Comparison of ENCODE assay signal across 20 mouse cellular contexts in genomic region chr8:119085022-119085421, GRCm38 (mm10).
"Had no signal": no experiment of that assay in that cellular context is flagged by ENCODE, and none has a peak within 500 bp of the region (broad histone marks: within the 10 kb centered on the region; RNA-seq: fewer than 3 reads in every experiment).

No protein-coding gene starts in this region.

- H3K27me3 ChIP-seq: limb, embryonic 13.5 days; liver, embryonic 12.5 days; liver, embryonic 15.5 days; lung, embryonic 15.5 days; megakaryocyte, embryonic 14.5 days had no signal

- H3K36me3 ChIP-seq: limb, embryonic 10.5 days; limb, embryonic 13.5 days; liver, embryonic 12.5 days; liver, embryonic 15.5 days; lung, embryonic 15.5 days had no signal

- H3K9me3 ChIP-seq: limb, embryonic 10.5 days; limb, embryonic 13.5 days; liver, embryonic 15.5 days; lung, embryonic 15.5 days had no signal

- H3K4me1 ChIP-seq: limb, embryonic 10.5 days; limb, embryonic 13.5 days; liver, embryonic 12.5 days; liver, embryonic 15.5 days; lung, embryonic 15.5 days; megakaryocyte, embryonic 14.5 days had no signal

- ATAC-seq: intestine, postnatal 0 days; liver, embryonic 12.5 days; midbrain, embryonic 16.5 days had no signal

- H3K4me2 ChIP-seq: limb, embryonic 13.5 days; liver, embryonic 12.5 days; liver, embryonic 15.5 days; lung, embryonic 15.5 days; midbrain, embryonic 11.5 days had no signal

- H3K4me3 ChIP-seq: limb, embryonic 10.5 days; limb, embryonic 13.5 days; liver, embryonic 12.5 days; liver, embryonic 15.5 days; lung, embryonic 15.5 days had no signal

- H3K9ac ChIP-seq: limb, embryonic 13.5 days; liver, embryonic 12.5 days; liver, embryonic 15.5 days; lung, embryonic 15.5 days had no signal

- H3K27ac ChIP-seq: kidney, postnatal 0 days; limb, embryonic 10.5 days; limb, embryonic 13.5 days; liver, embryonic 12.5 days; liver, embryonic 15.5 days; lung, embryonic 15.5 days; stomach, postnatal 0 days had no signal

- DNase-seq: kidney, adult 2 months; kidney, postnatal 25 days; liver; lung, adult 18-20 months; lung, postnatal 10 days; lung, postnatal 36 days; thymus, adult 2 months; thymus, postnatal 14 days; thymus, postnatal 4 days had no signal
